Mouse (Mus musculus) neural tube, embryonic 15.5 days (tissue): ENCODE data around the gene Prss38. TPM values are rescaled to one million over a fixed set of nuclear protein-coding genes. Genes with fewer than 3 reads are reported as not detected.

Experiments used
- microRNA-seq: library from miRNA; unstranded; fragments of <30 nt; microRNA quantifications from one replicate; pipeline ENCODE4, GENCODE M21; 2017
- polyA plus RNA-seq: library from polyadenylated mRNA; unstranded; fragments of >200 nt; fragmentation: Nextera tagmentation; extraction: Ambion mirVana; gene quantifications from 2 replicates; pipeline ENCODE4 v1.2.1, GENCODE M21; 2015

Prss38 gene
- polyA plus RNA-seq, 1 experiment from 2014 or later = not detected

Small RNA genes within 50 kb of the gene (microRNA-seq; reads per million reads assigned to microRNA genes)
- not detected for gene Gm24756

Other genes with a start within 250 kb of the Prss38 start
- 0.72 and 0.91 TPM in 2 replicates for gene Obscn, start 239.3 kb downstream of the Prss38 start, polyA plus RNA-seq
- gene Iba57, start 211.9 kb downstream of the Prss38 start, polyA plus RNA-seq = 7.5 and 8.3 TPM in 2 replicates
- gene Gjc2, start 192.4 kb downstream of the Prss38 start, polyA plus RNA-seq = 0.29 and 0.42 TPM in 2 replicates
- 225 and 262 TPM in 2 replicates for gene Guk1, start 183.4 kb downstream of the Prss38 start, polyA plus RNA-seq
- 99.3 and 103 TPM in 2 replicates for gene Mrpl55, start 173.2 kb downstream of the Prss38 start, polyA plus RNA-seq
- 27.3 and 28.6 TPM in 2 replicates for gene 2310033P09Rik, start 167.3 kb downstream of the Prss38 start, polyA plus RNA-seq
- 645 and 662 TPM in 2 replicates for gene Arf1, start 147.4 kb downstream of the Prss38 start, polyA plus RNA-seq
- 0.14 and 0.35 TPM in 2 replicates for gene Wnt3a, start 84.9 kb downstream of the Prss38 start, polyA plus RNA-seq
- 2.6 and 3.0 TPM in 2 replicates for gene Wnt9a, start 68.7 kb downstream of the Prss38 start, polyA plus RNA-seq
- 20.2 and 20.5 TPM in 2 replicates for gene Jmjd4, start 74.4 kb upstream of the Prss38 start, polyA plus RNA-seq
- gene Snap47, start 75.5 kb upstream of the Prss38 start, polyA plus RNA-seq = 541 and 630 TPM in 2 replicates
- gene Zfp867, start 96.8 kb upstream of the Prss38 start, polyA plus RNA-seq = 8.9 and 10.7 TPM in 2 replicates
- gene Zkscan17, start 151.1 kb upstream of the Prss38 start, polyA plus RNA-seq = 12.9 and 14.7 TPM in 2 replicates
- gene Nlrp3, start 165.9 kb upstream of the Prss38 start, polyA plus RNA-seq = 0.20 and 0.24 TPM in 2 replicates
- gene Olfr222, start 200.6 kb upstream of the Prss38 start, polyA plus RNA-seq = not detected in 2 replicates
- gene Olfr223, start 217.6 kb upstream of the Prss38 start, polyA plus RNA-seq = not detected in 2 replicates